Mouse (Mus musculus) neutrophil, adult 65 days (primary cell): ENCODE measurements around the gene Gga3. TPM values are rescaled to one million over a fixed set of nuclear protein-coding genes. Genes with fewer than 3 reads are reported as not detected.

Experiments used
- total RNA-seq: library from RNA; stranded (reverse); gene quantifications from 2 replicates; pipeline ENCODE4 v1.2.4, GENCODE M21; 2023

Gene Gga3
- 50.7 and 64.3 TPM in 2 replicates for total RNA-seq

DNA sequence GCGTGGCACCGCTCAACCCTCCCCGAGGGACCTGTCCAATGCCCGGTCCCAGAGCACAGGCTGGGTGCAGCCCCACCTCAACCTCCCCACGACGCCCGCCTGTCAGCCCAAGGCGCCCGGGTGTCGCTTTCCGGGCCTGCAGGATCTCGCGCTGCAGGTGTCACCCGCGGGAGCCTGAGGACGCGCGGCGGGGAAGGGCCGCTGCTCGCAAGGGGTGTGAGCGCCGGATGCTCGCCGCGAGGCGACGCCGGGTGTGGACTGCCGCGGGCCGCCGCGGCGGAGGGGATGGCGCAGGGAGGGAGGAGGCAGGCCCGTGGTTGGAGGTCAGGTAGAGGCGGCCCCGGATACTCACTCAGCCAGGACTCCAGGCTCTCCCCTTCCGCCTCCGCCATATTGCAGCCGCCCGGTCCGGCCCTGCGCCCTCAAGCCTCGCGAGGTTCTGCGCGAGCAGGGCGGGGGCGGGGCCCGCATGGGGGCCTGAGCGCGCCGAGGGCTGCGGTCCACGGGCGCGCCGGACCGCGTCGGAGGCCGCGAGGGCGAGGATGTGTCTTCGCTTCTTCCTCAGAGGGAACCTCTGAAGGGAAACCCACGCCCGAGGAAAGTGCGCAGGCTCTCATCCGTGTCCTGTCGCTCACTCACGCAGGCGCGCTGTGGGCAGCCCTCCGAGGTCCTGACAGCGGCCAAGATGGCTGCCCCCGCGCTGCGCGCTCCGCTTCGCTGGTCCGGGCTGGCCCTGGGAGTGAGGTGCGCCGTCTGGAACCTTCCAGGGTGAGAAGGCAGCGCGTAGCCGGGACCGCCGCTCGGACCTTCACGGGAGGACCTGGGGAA is at the start of gene Gga3, which contains the start of gene Mrps7:
TSS of gene Gga3 (minus strand) at position 576 of the 828 bp plus-strand sequence.
TSS of gene Mrps7 (plus strand) at position 450 of the 828 bp plus-strand sequence.

GRCm38 (mm10) chr11:115627705-115628464 is 24.0 kb upstream of the Gga3 start, which contains the start of gene Slc25a19:
Slc25a19 (minus strand) TSS chr11:115628295.

GRCm38 (mm10) chr11:115612410-115613137 is 8.7 kb upstream of the Gga3 start, which contains the start of gene Mif4gd:
Mif4gd (minus strand) TSS chr11:115612969.

GRCm38 (mm10) chr11:115564064-115564809 is 39.6 kb downstream of the Gga3 start, which contains the start of gene Nup85:
Nup85 (plus strand) TSS chr11:115564434.

DNA sequence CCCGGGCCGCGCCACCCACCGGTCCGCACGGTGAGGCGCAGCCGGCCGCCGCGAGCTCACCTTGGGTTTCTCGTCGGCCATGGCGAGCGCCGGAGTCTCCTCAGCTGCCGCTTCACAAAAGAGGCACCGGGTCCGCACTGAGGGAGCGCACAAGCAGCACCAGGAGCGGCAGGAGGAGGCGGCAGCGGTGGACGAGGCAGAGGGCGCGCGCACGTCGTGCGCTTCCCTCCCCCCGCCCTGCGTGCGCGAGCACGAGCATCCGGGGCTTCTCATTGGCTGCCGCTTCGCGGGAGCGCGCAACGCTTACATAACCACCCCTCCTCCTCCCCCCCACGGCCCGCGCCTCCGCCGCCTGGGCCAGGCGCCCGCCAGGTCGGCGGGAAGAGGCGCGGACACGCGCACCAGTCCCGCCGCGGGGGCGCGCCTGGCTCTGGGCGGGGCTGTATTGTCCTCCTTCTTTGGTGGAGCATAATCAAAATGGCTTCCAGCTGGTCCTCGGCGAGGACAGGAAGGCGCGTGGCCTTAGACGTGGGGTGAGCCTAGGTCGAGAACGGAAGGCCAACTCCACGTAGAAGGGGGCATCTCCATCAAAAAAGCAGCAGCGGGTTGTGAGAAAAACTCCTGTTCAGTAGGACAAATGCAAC is 67.7 kb downstream of the Gga3 start, which contains the start of gene Sumo2:
TSS of gene Sumo2 (minus strand) at position 239 of the 644 bp plus-strand sequence.

Other genes starting within 250 kb of the Gga3 start
- 0.93 and 0.95 TPM in 2 replicates for gene Hid1, start 236.3 kb downstream of the Gga3 start, total RNA-seq
- gene Cdr2l, start 222.1 kb downstream of the Gga3 start, total RNA-seq, result 0.14 TPM in 1 of 2 replicates, not detected in the other
- 23.7 and 42.3 TPM in 2 replicates for gene Mrpl58, start 200.3 kb downstream of the Gga3 start, total RNA-seq
- 166 and 192 TPM in 2 replicates for gene Atp5h, start 184.1 kb downstream of the Gga3 start, total RNA-seq
- gene Kctd2, start 183.9 kb downstream of the Gga3 start, total RNA-seq, result 20.6 and 26.8 TPM in 2 replicates
- not detected in 2 replicates for gene Trim80, start 163.5 kb downstream of the Gga3 start, total RNA-seq
- gene Slc16a5, start 141.6 kb downstream of the Gga3 start, total RNA-seq, result not detected in 2 replicates
- 79.7 and 93.7 TPM in 2 replicates for gene Armc7, start 128.4 kb downstream of the Gga3 start, total RNA-seq
- 35.0 and 36.8 TPM in 2 replicates for gene Nt5c, start 112.2 kb downstream of the Gga3 start, total RNA-seq
- 107 and 122 TPM in 2 replicates for gene Jpt1, start 89.7 kb downstream of the Gga3 start, total RNA-seq
- gene Sumo2, start 67.8 kb downstream of the Gga3 start, total RNA-seq, result 130 and 148 TPM in 2 replicates
- 28.8 and 36.7 TPM in 2 replicates for gene Nup85, start 39.6 kb downstream of the Gga3 start, total RNA-seq
- gene Mrps7, start 126 bp downstream of the Gga3 start, total RNA-seq, result 10.9 and 12.7 TPM in 2 replicates
- gene Mif4gd, start 8.9 kb upstream of the Gga3 start, total RNA-seq, result 16.9 and 23.3 TPM in 2 replicates
- 10.0 and 10.7 TPM in 2 replicates for gene Slc25a19, start 24.2 kb upstream of the Gga3 start, total RNA-seq
- gene Grb2, start 104.5 kb upstream of the Gga3 start, total RNA-seq, result 197 and 236 TPM in 2 replicates
- gene Tmem94, start 161.4 kb upstream of the Gga3 start, total RNA-seq, result 31.7 and 49.2 TPM in 2 replicates
- gene Caskin2, start 209.6 kb upstream of the Gga3 start, total RNA-seq, result 0.82 and 1.0 TPM in 2 replicates
- 3.1 and 4.5 TPM in 2 replicates for gene Tsen54, start 210.7 kb upstream of the Gga3 start, total RNA-seq
- gene Llgl2, start 220.0 kb upstream of the Gga3 start, total RNA-seq, result 2.6 and 4.2 TPM in 2 replicates